Mouse (Mus musculus): ENCODE results near the gene Bzw2.

Gene Bzw2

GRCm38 (mm10) chr12:36135409-36135808 lies 22.5 kb downstream of the Bzw2 start:
- DNase-seq (ENCODE audit: low read depth, low spot score), result no peak

- DNase-seq (ENCODE audit: low read depth, low spot score), result no peak
Observed at GRCm38 (mm10) chr12:36134111-36134510, 23.8 kb downstream of the Bzw2 start.

GRCm38 (mm10) chr12:36133547-36133946 lies 24.3 kb downstream of the Bzw2 start:
- no peak for DNase-seq (ENCODE audit: low read depth, low spot score)

DNA sequence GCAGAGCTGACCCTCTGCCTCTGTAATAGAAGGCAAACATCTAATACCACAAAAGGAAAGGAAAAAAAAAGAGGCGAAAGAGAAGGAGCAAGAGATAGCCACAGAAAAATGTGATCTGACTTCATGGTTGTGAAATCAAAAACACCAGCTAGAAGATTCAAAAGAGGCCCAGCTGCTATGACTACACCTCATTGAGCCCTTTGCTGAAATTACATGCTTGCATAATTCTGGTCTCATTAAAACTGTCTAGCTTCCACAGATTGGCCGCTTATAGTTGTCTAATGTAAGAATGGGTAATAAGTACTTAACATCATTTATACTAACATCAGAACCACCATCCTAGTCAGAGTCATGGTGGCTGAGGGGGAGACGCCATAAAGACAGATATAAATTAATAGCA lies 25.2 kb downstream of the Bzw2 start:
- no peak for DNase-seq (ENCODE audit: low read depth, low spot score)

GRCm38 (mm10) chr12:36132254-36132653 lies 25.6 kb downstream of the Bzw2 start:
- no peak for DNase-seq (ENCODE audit: low read depth, low spot score)

- no peak for DNase-seq (ENCODE audit: low read depth, low spot score)
Observed at GRCm38 (mm10) chr12:36129826-36130225, 28.1 kb downstream of the Bzw2 start.

GRCm38 (mm10) chr12:36126049-36126448 lies 31.8 kb downstream of the Bzw2 start:
- no peak for DNase-seq (ENCODE audit: low read depth, low spot score)

GRCm38 (mm10) chr12:36119244-36119643 lies 38.6 kb downstream of the Bzw2 start:
- DNase-seq (ENCODE audit: low read depth, low spot score), result no peak

DNA sequence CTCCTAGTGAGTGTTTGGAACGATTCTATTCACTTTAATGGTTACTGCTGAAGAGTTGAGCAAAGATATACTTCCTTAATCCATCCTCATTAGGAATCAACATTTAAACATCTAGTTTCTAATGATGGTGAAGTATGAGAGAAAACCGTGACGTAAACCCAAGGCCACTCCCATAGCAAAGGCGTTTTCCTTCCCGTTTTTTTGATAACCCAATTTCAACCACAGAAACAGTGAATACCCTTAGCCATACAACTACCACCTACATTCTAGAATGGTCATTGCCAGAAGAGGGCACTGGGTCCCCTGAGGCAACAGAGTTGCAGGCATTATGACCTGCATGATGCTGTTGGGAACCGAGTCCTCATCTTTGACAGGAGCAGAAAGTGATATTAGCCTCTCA lies 40.7 kb downstream of the Bzw2 start:
- no peak for DNase-seq (ENCODE audit: low read depth, low spot score)

- peak; percentile 90 for DNase-seq (ENCODE audit: low read depth, low spot score)
Observed at GRCm38 (mm10) chr12:36112081-36112480, 45.8 kb downstream of the Bzw2 start.

GRCm38 (mm10) chr12:36111110-36111509 lies 46.8 kb downstream of the Bzw2 start:
- DNase-seq (ENCODE audit: low read depth, low spot score), result peak; percentile 48

DNA sequence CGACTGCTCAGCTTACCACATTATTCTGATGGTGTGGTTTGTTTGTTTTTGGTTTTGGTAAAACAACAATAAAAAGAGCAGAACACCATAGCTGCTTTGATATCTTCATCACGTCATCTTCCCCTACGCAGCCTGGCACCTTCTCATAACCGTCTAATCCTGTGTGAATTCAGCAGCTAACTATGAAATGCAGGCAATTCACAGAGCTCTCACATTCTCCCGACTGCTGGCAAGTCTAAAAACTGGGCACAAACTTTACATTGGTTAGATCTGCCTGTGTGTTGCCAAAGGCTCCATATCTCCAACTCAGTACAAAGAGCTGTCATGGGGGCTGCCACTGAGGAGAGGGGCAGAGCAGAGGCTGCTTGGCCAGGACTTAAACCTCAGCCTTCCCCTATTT lies 47.4 kb downstream of the Bzw2 start:
- peak; percentile 65 for DNase-seq (ENCODE audit: low read depth, low spot score)

DNA sequence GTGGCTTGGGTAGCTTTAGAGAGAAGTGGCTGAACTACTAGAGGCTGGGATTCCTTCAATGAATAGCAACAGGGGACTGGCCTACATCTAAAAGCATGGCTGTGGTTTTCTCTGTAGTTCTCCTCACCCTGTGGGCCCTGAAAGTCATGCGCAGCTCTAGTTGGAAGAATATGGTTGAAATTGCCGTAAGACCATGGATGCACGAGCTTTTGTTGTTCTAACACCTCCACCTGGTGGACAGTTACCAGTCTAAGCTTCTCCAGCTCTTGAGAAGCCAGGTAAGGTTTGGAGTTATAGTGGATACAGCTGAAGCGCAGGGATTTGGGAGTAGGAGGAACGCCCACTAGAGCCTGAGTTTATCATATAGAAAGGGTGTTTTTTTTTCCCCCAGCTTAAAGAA lies 49.4 kb downstream of the Bzw2 start:
- DNase-seq (ENCODE audit: low read depth, low spot score), result peak; percentile 74

GRCm38 (mm10) chr12:36103592-36103910 lies 54.3 kb downstream of the Bzw2 start:
- peak; percentile 34 for DNase-seq (ENCODE audit: low read depth, low spot score)

GRCm38 (mm10) chr12:36102733-36103591 lies 54.9 kb downstream of the Bzw2 start:
- DNase-seq (ENCODE audit: low read depth, low spot score), result peak; percentile 89

- peak; percentile 20 for DNase-seq (ENCODE audit: low read depth, low spot score)
Observed at GRCm38 (mm10) chr12:36095371-36095880, 62.5 kb downstream of the Bzw2 start.

DNA sequence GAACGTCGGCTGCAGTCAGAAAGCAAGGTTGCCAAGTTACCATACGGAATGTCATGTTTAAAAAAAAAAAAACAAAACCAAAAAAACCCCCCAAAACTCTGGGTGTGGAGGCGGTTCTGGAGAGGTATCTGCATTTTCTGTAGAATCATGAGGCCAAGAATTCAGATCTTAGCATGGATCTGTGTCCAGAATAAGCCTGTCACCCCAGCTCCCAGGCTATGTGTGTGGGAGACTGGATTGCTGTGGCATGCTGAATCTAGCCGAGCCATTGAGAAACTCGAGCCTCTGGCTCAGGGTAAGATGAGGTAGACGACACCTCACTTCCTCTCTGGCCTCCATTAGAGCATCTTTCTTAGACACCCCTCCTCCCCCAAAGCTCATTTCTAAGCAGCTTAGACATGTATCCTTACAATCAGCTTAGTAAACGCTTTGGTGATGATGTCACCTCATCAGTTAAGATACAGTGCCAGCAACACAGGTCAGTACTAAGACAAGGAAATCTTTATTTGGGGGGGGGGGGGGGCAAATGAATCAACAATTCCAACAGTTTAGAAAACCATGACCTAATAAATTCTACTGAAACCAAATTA lies 64.7 kb downstream of the Bzw2 start:
- peak; percentile 80 for DNase-seq (ENCODE audit: low read depth, low spot score)

- peak; percentile 64 for DNase-seq (ENCODE audit: low read depth, low spot score)
Observed at GRCm38 (mm10) chr12:36091964-36092363, 65.9 kb downstream of the Bzw2 start.

DNA sequence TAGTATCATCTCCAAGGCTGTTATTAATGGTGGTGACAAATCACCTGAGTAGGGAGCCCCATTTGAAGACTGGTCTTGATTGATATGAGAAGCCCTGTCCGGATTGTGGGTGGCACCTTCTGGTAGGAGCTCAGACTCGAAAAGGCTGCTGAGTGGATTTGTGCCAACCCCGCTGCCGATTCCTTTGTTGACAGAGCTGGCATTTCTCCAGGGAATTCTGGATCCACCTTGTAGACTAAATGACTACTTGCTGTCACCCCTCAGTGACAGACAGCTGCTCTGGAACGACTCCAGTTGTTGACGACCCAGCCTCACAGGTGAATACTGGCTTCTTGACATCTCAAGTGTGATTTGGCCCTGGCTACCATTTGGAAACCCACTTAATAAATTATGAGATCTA lies 68.7 kb downstream of the Bzw2 start:
- no peak for DNase-seq (ENCODE audit: low read depth, low spot score)

GRCm38 (mm10) chr12:36088804-36089203 lies 69.1 kb downstream of the Bzw2 start:
- DNase-seq (ENCODE audit: low read depth, low spot score), result no peak

GRCm38 (mm10) chr12:36085380-36085779 lies 72.5 kb downstream of the Bzw2 start:
- DNase-seq (ENCODE audit: low read depth, low spot score), result no peak

DNA sequence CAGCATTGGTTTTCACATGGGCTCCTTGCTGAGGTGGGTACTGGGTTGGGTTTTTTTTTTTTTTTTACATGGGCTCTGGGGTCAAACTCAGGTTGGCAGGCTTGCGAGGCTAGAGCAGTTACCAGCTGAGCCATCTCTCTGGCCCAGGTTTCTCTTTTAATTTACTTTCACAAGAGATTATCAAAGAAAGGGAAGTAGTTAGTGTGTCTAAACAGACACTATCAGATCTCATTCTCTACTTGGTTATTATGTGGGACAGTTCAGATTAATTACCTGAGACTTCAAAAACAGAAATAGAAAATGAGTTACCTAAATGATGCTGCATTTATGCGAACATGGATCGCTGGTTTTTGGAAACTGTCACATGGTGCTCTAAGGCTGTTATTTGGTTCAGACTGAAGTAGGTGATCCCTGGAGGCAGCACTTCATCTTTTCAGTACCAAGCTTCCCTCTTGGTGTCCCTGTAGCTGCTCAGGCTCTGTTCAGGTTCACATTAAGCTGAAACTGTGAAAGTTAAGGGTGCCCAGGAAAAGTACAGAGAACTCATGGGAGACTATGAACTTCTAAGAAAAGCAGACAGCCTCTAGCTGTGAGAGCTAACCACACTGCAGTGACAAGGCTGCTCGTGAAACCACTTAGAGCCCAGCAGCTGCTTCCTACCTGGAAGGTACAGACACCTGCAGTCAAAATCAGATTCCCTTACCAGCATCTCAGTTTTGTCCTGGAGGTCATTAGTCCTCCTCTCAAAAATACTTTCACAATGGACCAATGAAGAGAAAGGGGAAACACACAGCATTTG lies 79.6 kb downstream of the Bzw2 start:
- no peak for DNase-seq (ENCODE audit: low read depth, low spot score)

All from brain, adult 2 months (tissue).